In the genomic region with DNA sequence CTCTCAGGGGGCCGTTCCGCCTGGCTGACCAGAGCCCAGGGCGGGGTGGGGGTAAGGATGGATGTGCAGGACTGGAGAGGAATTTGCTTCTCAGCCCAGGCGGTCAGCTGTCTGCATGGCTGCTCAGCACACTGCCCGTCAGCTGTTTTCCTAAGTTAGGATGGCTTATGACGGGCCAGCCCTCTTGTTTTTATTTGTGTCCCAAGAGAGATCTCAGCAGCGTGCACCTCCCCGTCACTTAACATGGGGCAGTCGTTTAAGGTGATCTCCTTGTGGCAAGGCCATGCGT, we compare ENCODE assay signal across 8 mouse cellular contexts. TPM values are rescaled to one million over a fixed set of nuclear protein-coding genes. Genes with fewer than 3 reads are reported as not detected.
A peak's percentile ranks its signal among the peaks of the same experiment; 100 is the strongest.
DNase-seq lines count a peak whose midpoint lies in the region; ATAC-seq and TF ChIP-seq lines count a peak whose summit lies in the region.

No protein-coding gene starts in this region.

- peak overlapping the region; percentile 95 for H3K9ac ChIP-seq in heart, embryonic 15.5 days

- H3K4me1 ChIP-seq in thymus, adult 2 months (replicated peaks; ENCODE audit: control insufficient read depth, insufficient read depth, low read length) = peaks cover 40% of the 10 kb centered on the region
- H3K4me1 ChIP-seq in heart, embryonic 15.5 days (replicated peaks) = peaks cover 41% of the 10 kb centered on the region

- H3K79me2 ChIP-seq in myocyte (ENCODE audit: control insufficient read depth, insufficient read depth) = peaks cover 68% of the 10 kb centered on the region

- peak overlapping the region; percentile 74 for H3K4me2 ChIP-seq in heart, embryonic 15.5 days
- H3K4me2 ChIP-seq in myocyte (ENCODE audit: low read depth) = peak overlapping the region; percentile 95

- H3K9me3 ChIP-seq in heart, embryonic 15.5 days (replicated peaks) = no peaks in the 10 kb centered on the region

- WGBS in thymus, adult 2 months = 42% methylated on average over 10 of the region's 10 CpGs
- WGBS in heart, embryonic 15.5 days = 40% methylated on average over 10 of the region's 10 CpGs

- H3ac ChIP-seq in myocyte (ENCODE audit: control insufficient read depth, insufficient read length) = no peak overlapping the region

- no peaks in the 10 kb centered on the region for H3K27me3 ChIP-seq in thymus, adult 2 months (ENCODE audit: control insufficient read depth, insufficient read depth, low read length)
- no peaks in the 10 kb centered on the region for H3K27me3 ChIP-seq in heart, embryonic 15.5 days
- no peaks in the 10 kb centered on the region for H3K27me3 ChIP-seq in myocyte (ENCODE audit: control insufficient read depth, insufficient read depth, insufficient read length)

- no peak for ATAC-seq in heart, embryonic 15.5 days (replicated peaks; ENCODE audit: insufficient number of reproducible peaks, insufficient read depth, low FRiP score, low read depth)

- TF ChIP-seq POLR2A in thymus, adult 2 months (IDR thresholded peaks at IDR 0.05; ENCODE audit: control insufficient read depth, extremely low read depth, insufficient read depth, low read length, poor library complexity) = no peak
- peak; percentile 38 for TF ChIP-seq POLR2A in myocyte (IDR thresholded peaks at IDR 0.05; ENCODE audit: insufficient read length, low read depth)

- no peak overlapping the region for H3K27ac ChIP-seq in thymus, adult 2 months (ENCODE audit: control insufficient read depth, insufficient read depth, low read length)
- peak overlapping the region; percentile 76 for H3K27ac ChIP-seq in heart, embryonic 15.5 days

- no peak for TF ChIP-seq CTCF in thymus, adult 2 months (IDR thresholded peaks at IDR 0.05; ENCODE audit: borderline replicate concordance, control insufficient read depth, extremely low read depth, insufficient read depth, low read length, poor library complexity)

- no peak for DNase-seq in thymus, adult 2 months
- DNase-seq in thymus, postnatal 10 days (ENCODE audit: low spot score in 2 of 2) = no peak
- peak; percentile 91 for DNase-seq in kidney, postnatal 14 days
- no peak for DNase-seq in spleen, adult 18-20 months
- DNase-seq in layer of hippocampus, postnatal 36 days = no peak
- DNase-seq in T-cell, adult 2 months (ENCODE audit: low spot score) = no peak

- H3K36me3 ChIP-seq in thymus, adult 2 months (ENCODE audit: control insufficient read depth, insufficient read depth, low read length) = no peaks in the 10 kb centered on the region
- H3K36me3 ChIP-seq in heart, embryonic 15.5 days = no peaks in the 10 kb centered on the region
- H3K36me3 ChIP-seq in myocyte (ENCODE audit: control insufficient read depth, insufficient read depth) = peaks cover 5% of the 10 kb centered on the region

- H3K4me3 ChIP-seq in thymus, adult 2 months (ENCODE audit: control insufficient read depth, insufficient read depth, low read length) = peak overlapping the region; percentile 79
- H3K4me3 ChIP-seq in heart, embryonic 15.5 days = peak overlapping the region; percentile 92
- H3K4me3 ChIP-seq in myocyte = peak overlapping the region; percentile 95

TF ChIP-seq in myocyte, 11 proteins besides CTCF, POLR2A, EP300 and RAD21:
- TF ChIP-seq MYOD1 (IDR thresholded peaks at IDR 0.05; ENCODE audit: control insufficient read depth in 1 of 3, insufficient read length in 2 of 3, low read depth in 2 of 3) (peak; percentile 58 to 94 (median 89)), MYOG (IDR thresholded peaks at IDR 0.05; ENCODE audit: control insufficient read depth in 1 of 3, insufficient read depth in 1 of 3, insufficient read length in 2 of 3, low read depth in 2 of 3) (peak; percentile 89 to 95 (median 92)), TCF12 (IDR thresholded peaks at IDR 0.05; ENCODE audit: insufficient read depth, poor library complexity, severe bottlenecking) (peak; percentile 76), POLR2AphosphoS2 (IDR thresholded peaks at IDR 0.05; ENCODE audit: insufficient read length, low read depth) (peak; percentile 36), USF1 (IDR thresholded peaks at IDR 0.05; ENCODE audit: low read depth) (no peak), MAX (IDR thresholded peaks at IDR 0.05; ENCODE audit: low read depth) (no peak), SRF (IDR thresholded peaks at IDR 0.05; ENCODE audit: control insufficient read depth, insufficient read length, low read depth) (no peak), TCF3 (IDR thresholded peaks at IDR 0.05; ENCODE audit: insufficient read length, low read depth) (peak; percentile 61)

RNA-seq across cellular contexts. Expression of gene Pxn, which starts 2.3 kb away (rescaled TPM):
- polyA plus RNA-seq in thymus, adult 2 months (2012; rRNA removed) = 161 and 172 TPM in 2 replicates
- polyA plus RNA-seq in heart, embryonic 15.5 days (2015; fragmentation: Nextera tagmentation; extraction: Ambion mirVana) = 33.5 and 46.2 TPM in 2 replicates
- 120 TPM for polyA plus RNA-seq in myocyte (2012; fragmentation: generic; extraction: Trizol)
- 10 to 100 TPM; 39.8 to 46.1 TPM for total RNA-seq in layer of hippocampus, postnatal 36 days (2021)

RNA-seq across cellular contexts. Expression of gene Sirt4, which starts 24.3 kb away (rescaled TPM):
- polyA plus RNA-seq in thymus, adult 2 months (2012; rRNA removed) = 47.2 and 48.6 TPM in 2 replicates
- polyA plus RNA-seq in heart, embryonic 15.5 days (2015; fragmentation: Nextera tagmentation; extraction: Ambion mirVana) = 20.9 TPM in 2 replicates
- polyA plus RNA-seq in myocyte (2012; fragmentation: generic; extraction: Trizol) = 13.6 TPM
- 10 to 100 TPM; 46.4 to 50.7 TPM for total RNA-seq in layer of hippocampus, postnatal 36 days (2021)

RNA-seq across cellular contexts. Expression of gene Pla2g1b, which starts 42.7 kb away (rescaled TPM):
- 1.2 and 1.8 TPM in 2 replicates for polyA plus RNA-seq in thymus, adult 2 months (2012; rRNA removed)
- polyA plus RNA-seq in heart, embryonic 15.5 days (2015; fragmentation: Nextera tagmentation; extraction: Ambion mirVana) = 0.32 and 0.52 TPM in 2 replicates
- not detected for polyA plus RNA-seq in myocyte (2012; fragmentation: generic; extraction: Trizol)
- total RNA-seq in layer of hippocampus, postnatal 36 days (2021) = not detected

RNA-seq across cellular contexts. Expression of gene Rplp0, which starts 50.5 kb away (rescaled TPM):
- polyA plus RNA-seq in thymus, adult 2 months (2012; rRNA removed) = 3,356 and 3,688 TPM in 2 replicates
- 925 and 1,001 TPM in 2 replicates for polyA plus RNA-seq in heart, embryonic 15.5 days (2015; fragmentation: Nextera tagmentation; extraction: Ambion mirVana)
- polyA plus RNA-seq in myocyte (2012; fragmentation: generic; extraction: Trizol) = 3,361 TPM
- 100 to 1,000 TPM; 223 to 227 TPM for total RNA-seq in layer of hippocampus, postnatal 36 days (2021)

RNA-seq across cellular contexts. Expression of gene Gcn1l1, which starts 56.3 kb away (rescaled TPM):
- polyA plus RNA-seq in thymus, adult 2 months (2012; rRNA removed) = 87.8 and 109 TPM in 2 replicates
- polyA plus RNA-seq in heart, embryonic 15.5 days (2015; fragmentation: Nextera tagmentation; extraction: Ambion mirVana) = 20.9 and 28.8 TPM in 2 replicates
- 49.4 TPM for polyA plus RNA-seq in myocyte (2012; fragmentation: generic; extraction: Trizol)
- total RNA-seq in layer of hippocampus, postnatal 36 days (2021) = 10 to 100 TPM; 69.4 to 73.1 TPM
